Mouse (Mus musculus): ENCODE data around the gene Pcyt1a. TPM values are rescaled to one million over a fixed set of nuclear protein-coding genes. Genes with fewer than 3 reads are reported as not detected.

Pcyt1a gene
- total RNA-seq (2023) = 10 to 100 TPM; 14.3 to 19.1 TPM

GRCm38 (mm10) chr16:32430474-32431046, at the start of gene Pcyt1a:
Gene Pcyt1a, plus strand, starts transcription at chr16:32430921.

GRCm38 (mm10) chr16:32400267-32400666, 30.5 kb upstream of the Pcyt1a start, which contains the start of gene Tm4sf19:
Gene Tm4sf19, plus strand, starts transcription at chr16:32400506.

GRCm38 (mm10) chr16:32419517-32420483, 10.9 kb upstream of the Pcyt1a start, which contains the start of gene Tctex1d2:
Gene Tctex1d2, plus strand, starts transcription at chr16:32419702.

GRCm38 (mm10) chr16:32487234-32488111, 56.8 kb downstream of the Pcyt1a start, which contains the start of gene Slc51a:
Gene Slc51a, minus strand, starts transcription at chr16:32487879.

GRCm38 (mm10) chr16:32495965-32496364, 65.2 kb downstream of the Pcyt1a start, which contains the start of gene Zdhhc19:
Gene Zdhhc19, plus strand, starts transcription at chr16:32496265.

Other genes starting within 250 kb of the Pcyt1a start
- 10 to 100 TPM in 1 of 2 experiments, 1 to 10 TPM in 1; 8.8 to 10.3 TPM for gene Fbxo45, start 183.8 kb upstream of the Pcyt1a start, total RNA-seq (2023)
- gene Wdr53, start 183.7 kb upstream of the Pcyt1a start, total RNA-seq (2023) = 10 to 100 TPM in 1 of 2 experiments, 1 to 10 TPM in 1; 9.4 to 14.4 TPM
- 1 to 10 TPM in 1 of 2 experiments, under 1 TPM in 1; 0.52 to 1.2 TPM for gene Smco1, start 159.5 kb upstream of the Pcyt1a start, total RNA-seq (2023)
- gene Rnf168, start 153.5 kb upstream of the Pcyt1a start, total RNA-seq (2023) = 10 to 100 TPM; 19.8 to 27.4 TPM
- 10 to 100 TPM; 69.3 to 78.3 TPM for gene Ubxn7, start 98.7 kb upstream of the Pcyt1a start, total RNA-seq (2023)
- not detected for gene Tm4sf19, start 30.4 kb upstream of the Pcyt1a start, total RNA-seq (2023)
- 1 to 10 TPM in 1 of 2 experiments, not detected in 1; 1.4 TPM for gene Tctex1d2, start 11.2 kb upstream of the Pcyt1a start, total RNA-seq (2023)
- not detected for gene Slc51a, start 57.0 kb downstream of the Pcyt1a start, total RNA-seq (2023)
- gene Zdhhc19, start 65.3 kb downstream of the Pcyt1a start, total RNA-seq (2023) = not detected
- 10 to 100 TPM; 51.4 to 62.9 TPM for gene Tfrc, start 178.0 kb downstream of the Pcyt1a start, total RNA-seq (2023)
- gene Tnk2, start 213.0 kb downstream of the Pcyt1a start, total RNA-seq (2023) = 10 to 100 TPM; 78.4 to 93.3 TPM